Mouse (Mus musculus): ENCODE measurements around the gene Prss34. TPM values are rescaled to one million over a fixed set of nuclear protein-coding genes. Genes with fewer than 3 reads are reported as not detected.

Prss34 gene
- polyA plus RNA-seq, 1 experiment from 2014 or later: not detected

GRCm38 (mm10) chr17:25274571-25275346 is 23.4 kb upstream of the Prss34 start, which contains the start of gene Ube2i:
Gene Ube2i, minus strand, starts transcription at chr17:25274622.
- DNase-seq (ENCODE audit: low spot score): no peak
- 89% methylated on average over 9 of the region's 9 CpGs for WGBS
- Histone ChIP-seq H3K27ac (peak within 1 kb of the TSS; percentile 100), H3K27me3 (ENCODE audit: low read depth, poor library complexity, severe bottlenecking) (no peaks in the 10 kb centered on the region), H3K4me3 (peak within 1 kb of the TSS; percentile 99), H3K4me1 (peaks cover 29% of the 10 kb centered on the region), H3K9me3 (replicated peaks) (no peaks in the 10 kb centered on the region), H3K36me3 (peaks cover 23% of the 10 kb centered on the region)

- WGBS: 95% methylated on average over 3 of the region's 3 CpGs
- H3K9me3 ChIP-seq (replicated peaks): no peaks in the 10 kb centered on the region
- DNase-seq (ENCODE audit: low spot score): no peak
- H3K27ac ChIP-seq: no peak overlapping the region
- peaks cover 12% of the 10 kb centered on the region for H3K36me3 ChIP-seq
- H3K4me1 ChIP-seq: peaks cover 23% of the 10 kb centered on the region
- H3K4me3 ChIP-seq: no peak overlapping the region
- H3K27me3 ChIP-seq (ENCODE audit: low read depth, poor library complexity, severe bottlenecking): no peaks in the 10 kb centered on the region
These were observed 22.4 kb upstream of the Prss34 start for GRCm38 (mm10) chr17:25275833-25276232.

- H3K27ac ChIP-seq: no peak overlapping the region
- no peaks in the 10 kb centered on the region for H3K4me1 ChIP-seq
- DNase-seq (ENCODE audit: low spot score): no peak
- H3K27me3 ChIP-seq (ENCODE audit: low read depth, poor library complexity, severe bottlenecking): no peaks in the 10 kb centered on the region
- WGBS: 38% methylated on average over 11 of the region's 11 CpGs
- H3K4me3 ChIP-seq: no peak overlapping the region
- H3K36me3 ChIP-seq: no peaks in the 10 kb centered on the region
- H3K9me3 ChIP-seq (replicated peaks): no peaks in the 10 kb centered on the region
These were observed 16.1 kb upstream of the Prss34 start for GRCm38 (mm10) chr17:25282133-25282532.

- no peaks in the 10 kb centered on the region for H3K36me3 ChIP-seq
- peak; percentile 66 for DNase-seq (ENCODE audit: low spot score)
- WGBS: 28% methylated on average over 3 of the region's 3 CpGs
- no peak overlapping the region for H3K4me3 ChIP-seq
- no peak overlapping the region for H3K27ac ChIP-seq
- H3K9me3 ChIP-seq (replicated peaks): no peaks in the 10 kb centered on the region
- no peaks in the 10 kb centered on the region for H3K4me1 ChIP-seq
- no peaks in the 10 kb centered on the region for H3K27me3 ChIP-seq (ENCODE audit: low read depth, poor library complexity, severe bottlenecking)
These were observed 13.2 kb upstream of the Prss34 start for GRCm38 (mm10) chr17:25285033-25285432.

- Histone ChIP-seq H3K27me3 (ENCODE audit: low read depth, poor library complexity, severe bottlenecking) (no peaks in the 10 kb centered on the region), H3K36me3 (no peaks in the 10 kb centered on the region), H3K9me3 (replicated peaks) (no peaks in the 10 kb centered on the region), H3K27ac (no peak overlapping the region), H3K4me1 (no peaks in the 10 kb centered on the region), H3K4me3 (no peak overlapping the region)
- 22% methylated on average over 4 of the region's 4 CpGs for WGBS
- peak; percentile 61 for DNase-seq (ENCODE audit: low spot score)
These were observed 9.4 kb upstream of the Prss34 start for GRCm38 (mm10) chr17:25288842-25289241.

GRCm38 (mm10) chr17:25290411-25290810 is 7.8 kb upstream of the Prss34 start:
- Histone ChIP-seq H3K4me3 (no peak overlapping the region), H3K36me3 (no peaks in the 10 kb centered on the region), H3K9me3 (replicated peaks) (no peaks in the 10 kb centered on the region), H3K4me1 (no peaks in the 10 kb centered on the region), H3K27me3 (ENCODE audit: low read depth, poor library complexity, severe bottlenecking) (no peaks in the 10 kb centered on the region), H3K27ac (no peak overlapping the region)
- WGBS: 29% methylated on average over 4 of the region's 4 CpGs
- no peak for DNase-seq (ENCODE audit: low spot score)

GRCm38 (mm10) chr17:25293495-25293894 is 4.7 kb upstream of the Prss34 start:
- no peak for DNase-seq (ENCODE audit: low spot score)
- Histone ChIP-seq H3K4me1 (0 out of 2 replicates have a peak, but pooled peaks cover 5% of the 10 kb centered on the region), H3K4me3 (no peak overlapping the region), H3K9me3 (replicated peaks) (no peaks in the 10 kb centered on the region), H3K27ac (no peak overlapping the region), H3K36me3 (no peaks in the 10 kb centered on the region), H3K27me3 (ENCODE audit: low read depth, poor library complexity, severe bottlenecking) (no peaks in the 10 kb centered on the region)
- WGBS: 82% methylated on average over 5 of the region's 5 CpGs

- H3K4me3 ChIP-seq: no peak overlapping the region
- no peak overlapping the region for H3K27ac ChIP-seq
- DNase-seq (ENCODE audit: low spot score): no peak
- 57% methylated on average over 1 of the region's 1 CpGs for WGBS
- H3K36me3 ChIP-seq: no peaks in the 10 kb centered on the region
- 0 out of 2 replicates have a peak, but pooled peaks cover 6% of the 10 kb centered on the region for H3K4me1 ChIP-seq
- H3K9me3 ChIP-seq (replicated peaks): no peaks in the 10 kb centered on the region
- H3K27me3 ChIP-seq (ENCODE audit: low read depth, poor library complexity, severe bottlenecking): no peaks in the 10 kb centered on the region
These were observed 4.1 kb upstream of the Prss34 start for GRCm38 (mm10) chr17:25294111-25294510.

GRCm38 (mm10) chr17:25308346-25308745 is 10.2 kb downstream of the Prss34 start, which contains the start of gene Prss28:
Gene Prss28, plus strand, starts transcription at chr17:25308646.
- H3K27ac ChIP-seq: no peak within 1 kb of the TSS
- DNase-seq (ENCODE audit: low spot score): no peak
- no peaks in the 10 kb centered on the region for H3K27me3 ChIP-seq (ENCODE audit: low read depth, poor library complexity, severe bottlenecking)
- no peak within 1 kb of the TSS for H3K4me3 ChIP-seq
- H3K9me3 ChIP-seq (replicated peaks): no peaks in the 10 kb centered on the region
- H3K36me3 ChIP-seq: no peaks in the 10 kb centered on the region
- no peaks in the 10 kb centered on the region for H3K4me1 ChIP-seq
- 72% methylated on average over 4 of the region's 4 CpGs for WGBS

- H3K4me1 ChIP-seq: peaks cover 4% of the 10 kb centered on the region; the same call in 1 of the 2 replicates
- no peaks in the 10 kb centered on the region for H3K27me3 ChIP-seq (ENCODE audit: low read depth, poor library complexity, severe bottlenecking)
- H3K27ac ChIP-seq: no peak within 1 kb of the TSS
- no peaks in the 10 kb centered on the region for H3K36me3 ChIP-seq
- H3K9me3 ChIP-seq (replicated peaks): no peaks in the 10 kb centered on the region
- no peak within 1 kb of the TSS for H3K4me3 ChIP-seq
- WGBS: 84% methylated on average over 5 of the region's 5 CpGs
- no peak for DNase-seq (ENCODE audit: low spot score)
These were observed 20.2 kb downstream of the Prss34 start, which contains the start of gene Prss29 for GRCm38 (mm10) chr17:25318354-25318753. Gene Prss29, plus strand, starts transcription at chr17:25318654.

GRCm38 (mm10) chr17:25320819-25321218 is 22.6 kb downstream of the Prss34 start:
- DNase-seq (ENCODE audit: low spot score): no peak
- no peaks in the 10 kb centered on the region for H3K27me3 ChIP-seq (ENCODE audit: low read depth, poor library complexity, severe bottlenecking)
- H3K4me1 ChIP-seq: peaks cover 4% of the 10 kb centered on the region; the same call in 1 of the 2 replicates
- H3K36me3 ChIP-seq: no peaks in the 10 kb centered on the region
- H3K27ac ChIP-seq: no peak overlapping the region
- WGBS: 91% methylated on average over 8 of the region's 8 CpGs
- no peaks in the 10 kb centered on the region for H3K9me3 ChIP-seq (replicated peaks)
- H3K4me3 ChIP-seq: no peak overlapping the region

GRCm38 (mm10) chr17:25322930-25323329 is 24.7 kb downstream of the Prss34 start:
- WGBS: 28% methylated on average over 2 of the region's 2 CpGs
- no peak overlapping the region for H3K27ac ChIP-seq
- H3K4me1 ChIP-seq: peaks cover 4% of the 10 kb centered on the region; the same call in 1 of the 2 replicates
- no peaks in the 10 kb centered on the region for H3K36me3 ChIP-seq
- H3K9me3 ChIP-seq (replicated peaks): no peaks in the 10 kb centered on the region
- H3K27me3 ChIP-seq (ENCODE audit: low read depth, poor library complexity, severe bottlenecking): no peaks in the 10 kb centered on the region
- H3K4me3 ChIP-seq: no peak overlapping the region
- DNase-seq (ENCODE audit: low spot score): no peak

- DNase-seq (ENCODE audit: low spot score): no peak
- H3K4me3 ChIP-seq: no peak overlapping the region
- H3K27ac ChIP-seq: no peak overlapping the region
- H3K36me3 ChIP-seq: no peaks in the 10 kb centered on the region
- 76% methylated on average over 9 of the region's 9 CpGs for WGBS
- H3K9me3 ChIP-seq (replicated peaks): no peaks in the 10 kb centered on the region
- H3K27me3 ChIP-seq (ENCODE audit: low read depth, poor library complexity, severe bottlenecking): peaks cover 9% of the 10 kb centered on the region; the same call in 1 of the 2 replicates
- no peaks in the 10 kb centered on the region for H3K4me1 ChIP-seq
These were observed 34.1 kb downstream of the Prss34 start for GRCm38 (mm10) chr17:25332321-25332720.

Measured in limb, embryonic 10.5 days (tissue).